Mouse (Mus musculus): ENCODE data around the gene Actl6b. TPM values are rescaled to one million over a fixed set of nuclear protein-coding genes. Genes with fewer than 3 reads are reported as not detected.

Gene Actl6b
- polyA plus RNA-seq, 1 experiment from 2014 or later: 0.45 TPM

DNA sequence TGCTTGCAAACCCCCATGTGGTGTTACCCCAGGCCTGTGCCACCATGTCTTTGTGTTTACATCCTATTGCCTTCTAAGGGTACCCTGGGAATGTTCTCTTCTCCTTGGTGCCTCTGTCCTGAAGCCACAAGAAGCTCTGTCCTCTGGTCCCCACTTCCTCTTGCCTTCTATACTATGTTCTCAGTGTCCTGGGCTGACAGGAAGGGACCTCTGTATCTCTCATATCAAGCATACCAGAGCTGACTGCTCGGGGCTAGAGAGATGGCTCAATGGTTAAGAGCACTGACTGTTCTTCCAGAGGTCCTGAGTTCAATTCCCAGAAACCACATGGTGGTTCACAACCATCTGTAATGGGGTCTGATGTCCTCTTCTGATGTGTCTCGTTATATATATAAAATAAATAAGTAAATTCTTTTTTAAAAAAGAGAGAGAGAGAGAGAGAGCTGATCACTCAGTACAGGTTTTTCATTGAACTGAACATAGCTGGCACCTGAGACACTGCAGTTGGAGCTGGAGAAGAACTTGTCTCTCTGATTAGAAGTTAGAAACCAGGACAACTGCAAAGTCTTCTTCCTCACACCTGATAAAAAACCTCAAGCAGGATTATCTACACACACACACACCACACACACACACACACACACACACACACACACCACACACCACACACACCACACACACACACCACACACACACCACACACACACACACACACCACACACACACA lies 44.9 kb downstream of the Actl6b start:
- H3K4me3 ChIP-seq: no peak overlapping the region
- no peak for ATAC-seq (ENCODE audit: low FRiP score, low read depth)
- WGBS: 87% methylated on average over 2 of the region's 2 CpGs

DNA sequence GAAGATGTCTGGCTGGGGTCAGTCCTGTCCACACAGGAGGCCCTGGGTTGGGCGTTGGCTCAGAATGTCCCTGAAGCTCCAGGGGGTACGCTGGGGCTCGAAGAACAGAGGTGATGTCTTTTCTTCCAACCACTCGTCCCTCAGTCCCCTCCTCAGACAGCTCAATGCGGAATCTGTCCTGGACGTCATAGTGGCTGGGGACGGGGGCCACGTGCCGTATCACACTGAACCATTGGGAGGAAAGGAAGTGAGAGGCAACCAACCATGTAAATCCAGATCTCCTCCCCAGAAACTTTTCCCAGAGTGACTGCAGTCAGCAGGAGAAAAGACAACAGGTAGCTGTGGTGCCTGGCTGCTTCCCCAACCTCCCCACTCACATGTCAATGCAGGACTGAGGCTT lies 46.3 kb downstream of the Actl6b start:
- no peak overlapping the region for H3K27ac ChIP-seq
- peak overlapping the region; percentile 76 for H3K4me3 ChIP-seq
- peak overlapping the region; percentile 96 for H3K4me2 ChIP-seq (replicated peaks)
- WGBS: 71% methylated on average over 9 of the region's 9 CpGs
- no peak for ATAC-seq (ENCODE audit: low FRiP score, low read depth)
- H3K4me1 ChIP-seq: peaks cover 31% of the 10 kb centered on the region
- no peaks in the 10 kb centered on the region for H3K27me3 ChIP-seq
- H3K9me3 ChIP-seq: no peaks in the 10 kb centered on the region
- peak overlapping the region; percentile 87 for H3K9ac ChIP-seq
- H3K36me3 ChIP-seq: peaks cover 20% of the 10 kb centered on the region

More for the DNA sequence above, 44.9 kb downstream of the Actl6b start:
- Histone ChIP-seq H3K4me2 (replicated peaks) (no peak overlapping the region), H3K27ac (no peak overlapping the region), H3K9me3 (no peaks in the 10 kb centered on the region), H3K27me3 (no peaks in the 10 kb centered on the region), H3K9ac (no peak overlapping the region), H3K36me3 (peaks cover 17% of the 10 kb centered on the region), H3K4me1 (peaks cover 28% of the 10 kb centered on the region)

- Histone ChIP-seq H3K4me1 (peaks cover 31% of the 10 kb centered on the region), H3K4me2 (replicated peaks) (peak overlapping the region; percentile 96), H3K9me3 (no peaks in the 10 kb centered on the region), H3K27ac (peak overlapping the region; percentile 77), H3K27me3 (no peaks in the 10 kb centered on the region), H3K36me3 (peaks cover 27% of the 10 kb centered on the region), H3K4me3 (peak overlapping the region; percentile 76), H3K9ac (peak overlapping the region; percentile 87)
- ATAC-seq (ENCODE audit: low FRiP score, low read depth): no peak; the same call in 1 of the 2 replicates
- 3% methylated on average over 18 of the region's 19 CpGs for WGBS
Observed at GRCm38 (mm10) chr5:137600281-137600618, 46.9 kb downstream of the Actl6b start.

GRCm38 (mm10) chr5:137600619-137601364 lies 47.5 kb downstream of the Actl6b start, which contains the start of gene Mospd3:
Mospd3 (minus strand) TSS chr5:137601058.
- Histone ChIP-seq H3K4me2 (replicated peaks) (peak within 1 kb of the TSS; percentile 96), H3K9me3 (no peaks in the 10 kb centered on the region), H3K9ac (peak within 1 kb of the TSS; percentile 87), H3K27ac (peak within 1 kb of the TSS; percentile 80), H3K27me3 (no peaks in the 10 kb centered on the region), H3K4me1 (peaks cover 31% of the 10 kb centered on the region), H3K36me3 (peaks cover 32% of the 10 kb centered on the region), H3K4me3 (peak within 1 kb of the TSS; percentile 76)
- ATAC-seq (ENCODE audit: low FRiP score, low read depth): peak; percentile 96
- WGBS: under 1% methylated on average over 41 of the region's 41 CpGs

- Histone ChIP-seq H3K4me1 (peaks cover 31% of the 10 kb centered on the region), H3K4me2 (replicated peaks) (peak overlapping the region; percentile 96), H3K4me3 (peak overlapping the region; percentile 76), H3K36me3 (peaks cover 38% of the 10 kb centered on the region), H3K9me3 (no peaks in the 10 kb centered on the region), H3K27me3 (no peaks in the 10 kb centered on the region), H3K27ac (peak overlapping the region; percentile 63), H3K9ac (peak overlapping the region; percentile 69)
- no peak for ATAC-seq (ENCODE audit: low FRiP score, low read depth)
- under 1% methylated on average over 22 of the region's 22 CpGs for WGBS
Observed at GRCm38 (mm10) chr5:137601365-137601729, 48.0 kb downstream of the Actl6b start.

- H3K36me3 ChIP-seq: peaks cover 37% of the 10 kb centered on the region
- H3K4me1 ChIP-seq: peaks cover 59% of the 10 kb centered on the region
- peak overlapping the region; percentile 48 for H3K4me3 ChIP-seq
- ATAC-seq (ENCODE audit: low FRiP score, low read depth): no peak
- WGBS: 23% methylated on average over 26 of the region's 26 CpGs
- peak overlapping the region; percentile 76 for H3K4me2 ChIP-seq (replicated peaks)
- H3K9ac ChIP-seq: peak overlapping the region; percentile 67
- H3K27ac ChIP-seq: no peak overlapping the region
- no peaks in the 10 kb centered on the region for H3K9me3 ChIP-seq
- H3K27me3 ChIP-seq: no peaks in the 10 kb centered on the region
Observed at GRCm38 (mm10) chr5:137607860-137608653, 54.7 kb downstream of the Actl6b start.

DNA sequence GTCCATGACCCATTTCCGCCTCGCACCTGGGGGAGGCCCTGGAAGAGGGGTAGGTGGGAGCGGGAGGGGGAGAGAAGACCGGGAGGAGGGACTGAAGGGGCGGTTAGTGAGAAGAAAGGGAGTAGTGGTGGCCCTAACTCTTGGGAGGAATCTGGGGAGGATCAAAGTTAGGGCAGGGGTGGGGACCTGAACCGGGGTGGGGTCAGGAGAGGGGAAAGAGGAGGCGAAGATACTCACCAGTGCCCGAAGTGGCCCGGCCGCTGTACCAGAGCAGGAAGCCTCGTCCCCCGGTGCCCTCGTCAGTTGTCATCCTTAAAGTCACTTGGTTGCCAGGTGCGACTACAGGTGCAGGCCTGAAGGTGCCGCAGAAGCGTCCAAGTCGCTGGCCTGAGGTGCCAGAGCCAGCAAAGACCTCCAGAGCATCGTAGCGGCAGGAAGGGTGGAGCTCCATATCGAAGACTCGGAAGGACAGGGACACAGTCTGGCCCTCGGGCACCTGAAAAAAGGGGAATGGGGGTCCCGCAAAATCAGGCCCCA lies 55.4 kb downstream of the Actl6b start:
- Histone ChIP-seq H3K27ac (0 out of 2 replicates have a peak overlapping the region, but pooled peaks have one; percentile 28), H3K9me3 (no peaks in the 10 kb centered on the region), H3K4me1 (peaks cover 61% of the 10 kb centered on the region), H3K4me2 (replicated peaks) (peak overlapping the region; percentile 76), H3K27me3 (no peaks in the 10 kb centered on the region), H3K4me3 (peak overlapping the region; percentile 48), H3K9ac (peak overlapping the region; percentile 67), H3K36me3 (peaks cover 37% of the 10 kb centered on the region)
- no peak for ATAC-seq (ENCODE audit: low FRiP score, low read depth)
- WGBS: 13% methylated on average over 23 of the region's 23 CpGs

DNA sequence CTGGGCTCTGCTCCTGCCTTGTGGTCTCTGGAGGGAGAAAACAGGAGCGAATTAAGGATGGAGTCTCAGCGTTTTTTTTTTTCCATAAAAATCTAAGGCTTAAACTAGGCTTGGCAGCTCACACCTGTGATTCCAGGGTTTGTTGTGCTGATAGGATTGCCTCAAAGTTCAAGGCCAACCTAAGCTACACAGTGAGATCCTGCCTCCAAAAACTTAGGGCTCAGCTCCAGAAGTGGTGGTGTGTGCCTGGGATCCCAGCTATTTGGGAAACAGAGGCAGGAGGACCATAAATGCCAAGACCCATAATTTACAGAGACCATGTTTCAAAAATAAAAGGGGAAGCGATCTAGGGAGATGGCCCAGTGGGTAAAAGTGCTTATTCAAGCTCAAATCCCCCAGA lies 56.0 kb downstream of the Actl6b start:
- Histone ChIP-seq H3K9me3 (no peaks in the 10 kb centered on the region), H3K27ac (peak overlapping the region; percentile 99; the same call in 1 of the 2 replicates), H3K4me2 (replicated peaks) (peak overlapping the region; percentile 76), H3K36me3 (peaks cover 35% of the 10 kb centered on the region), H3K4me1 (peaks cover 63% of the 10 kb centered on the region), H3K4me3 (peak overlapping the region; percentile 48), H3K9ac (peak overlapping the region; percentile 67), H3K27me3 (no peaks in the 10 kb centered on the region)
- ATAC-seq (ENCODE audit: low FRiP score, low read depth): no peak
- 39% methylated on average over 3 of the region's 3 CpGs for WGBS

DNA sequence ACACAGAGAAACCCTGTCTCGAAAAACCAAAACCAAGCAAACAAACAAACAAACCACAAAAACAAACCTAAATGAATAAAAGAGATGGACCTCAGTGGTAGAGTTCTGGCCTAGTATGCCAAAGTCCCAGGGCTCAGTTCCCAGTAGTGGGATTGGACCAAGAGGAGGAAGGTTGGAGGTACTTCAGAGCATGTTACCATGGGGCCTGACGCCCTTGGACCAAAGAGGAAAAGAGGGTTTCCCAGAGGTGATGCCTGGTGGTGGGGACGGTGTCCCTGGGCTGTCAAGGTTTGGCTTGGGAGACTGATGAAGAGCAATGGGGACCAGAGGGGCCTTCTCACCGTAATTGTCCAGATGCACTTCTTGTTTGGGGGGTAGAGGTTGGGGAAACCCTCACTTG lies 56.7 kb downstream of the Actl6b start:
- peaks cover 29% of the 10 kb centered on the region for H3K36me3 ChIP-seq

DNA sequence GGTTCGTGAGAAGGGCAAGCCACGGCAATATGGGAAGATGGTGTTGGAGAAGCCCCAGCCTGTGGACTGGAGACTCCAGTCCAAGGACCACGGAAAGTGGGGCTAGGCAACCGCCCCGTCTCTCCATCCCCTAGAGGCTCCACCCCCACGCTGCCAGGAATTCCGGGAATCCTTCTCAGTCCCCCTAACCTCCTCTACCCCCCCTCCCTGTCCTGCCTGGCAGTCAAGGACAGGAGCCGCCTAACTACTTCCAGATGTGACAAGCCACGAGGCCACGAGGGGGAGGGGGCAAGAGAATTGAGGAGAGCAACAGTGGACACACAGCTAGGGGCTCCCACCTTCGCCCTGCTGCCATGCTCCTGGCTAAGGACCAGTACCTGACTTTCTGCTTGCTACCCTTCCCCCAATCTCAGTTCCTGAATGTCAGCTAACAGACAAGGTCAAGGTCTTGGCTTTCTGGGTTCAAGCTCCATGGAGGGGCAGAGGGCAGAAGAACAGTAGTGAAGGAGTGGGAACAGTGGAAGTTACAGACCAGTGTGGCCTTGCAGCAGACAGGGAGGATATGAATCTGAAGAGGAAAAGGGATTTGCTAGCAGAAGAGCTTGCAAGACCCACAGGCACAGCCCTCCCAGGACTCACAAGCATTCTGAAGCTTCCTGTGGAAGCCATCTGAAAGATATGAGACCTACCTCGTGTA lies 57.4 kb downstream of the Actl6b start:
- Histone ChIP-seq H3K4me3 (peak overlapping the region; percentile 48), H3K27ac (peak overlapping the region; percentile 99), H3K9me3 (no peaks in the 10 kb centered on the region), H3K9ac (peak overlapping the region; percentile 67), H3K36me3 (peaks cover 22% of the 10 kb centered on the region), H3K4me2 (replicated peaks) (peak overlapping the region; percentile 76), H3K27me3 (no peaks in the 10 kb centered on the region), H3K4me1 (peaks cover 63% of the 10 kb centered on the region)
- WGBS: 1% methylated on average over 12 of the region's 12 CpGs
- peak; percentile 60 for ATAC-seq (ENCODE audit: low FRiP score, low read depth)

More for the DNA sequence above, 56.7 kb downstream of the Actl6b start:
- WGBS: 33% methylated on average over 4 of the region's 4 CpGs
- H3K4me3 ChIP-seq: peak overlapping the region; percentile 48
- peak overlapping the region; percentile 76 for H3K4me2 ChIP-seq (replicated peaks)
- no peaks in the 10 kb centered on the region for H3K27me3 ChIP-seq
- H3K27ac ChIP-seq: peak overlapping the region; percentile 99
- H3K9me3 ChIP-seq: no peaks in the 10 kb centered on the region
- H3K9ac ChIP-seq: peak overlapping the region; percentile 67
- peaks cover 63% of the 10 kb centered on the region for H3K4me1 ChIP-seq
- no peak for ATAC-seq (ENCODE audit: low FRiP score, low read depth)

DNA sequence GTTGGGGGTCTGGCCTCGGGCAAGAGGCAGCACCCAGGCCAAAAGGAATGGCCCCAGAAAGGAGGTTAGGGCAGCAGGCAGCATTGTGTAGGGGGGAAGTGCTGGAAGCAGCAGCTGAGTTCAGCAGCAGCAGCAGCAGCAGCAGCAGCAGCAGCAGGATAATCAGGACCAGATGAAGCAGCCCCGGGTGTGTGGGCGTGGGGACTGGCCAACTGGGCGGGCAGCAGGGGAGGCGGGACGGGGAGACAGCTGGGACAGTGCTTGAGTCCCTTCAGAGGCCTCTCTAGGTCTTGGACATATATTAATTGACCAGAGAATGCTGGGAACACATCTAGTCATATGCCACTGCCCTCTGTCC lies 57.9 kb downstream of the Actl6b start:
- peak overlapping the region; percentile 76 for H3K4me2 ChIP-seq (replicated peaks)
- H3K4me1 ChIP-seq: peaks cover 63% of the 10 kb centered on the region
- peak overlapping the region; percentile 67 for H3K9ac ChIP-seq
- no peaks in the 10 kb centered on the region for H3K9me3 ChIP-seq
- peak overlapping the region; percentile 48 for H3K4me3 ChIP-seq
- ATAC-seq (ENCODE audit: low FRiP score, low read depth): peak; percentile 62
- peak overlapping the region; percentile 99 for H3K27ac ChIP-seq
- no peaks in the 10 kb centered on the region for H3K27me3 ChIP-seq
- 2% methylated on average over 6 of the region's 6 CpGs for WGBS
- peaks cover 17% of the 10 kb centered on the region for H3K36me3 ChIP-seq

All from limb, embryonic 13.5 days (tissue).